Mouse (Mus musculus): ENCODE measurements around the gene Gadd45b.

DNA sequence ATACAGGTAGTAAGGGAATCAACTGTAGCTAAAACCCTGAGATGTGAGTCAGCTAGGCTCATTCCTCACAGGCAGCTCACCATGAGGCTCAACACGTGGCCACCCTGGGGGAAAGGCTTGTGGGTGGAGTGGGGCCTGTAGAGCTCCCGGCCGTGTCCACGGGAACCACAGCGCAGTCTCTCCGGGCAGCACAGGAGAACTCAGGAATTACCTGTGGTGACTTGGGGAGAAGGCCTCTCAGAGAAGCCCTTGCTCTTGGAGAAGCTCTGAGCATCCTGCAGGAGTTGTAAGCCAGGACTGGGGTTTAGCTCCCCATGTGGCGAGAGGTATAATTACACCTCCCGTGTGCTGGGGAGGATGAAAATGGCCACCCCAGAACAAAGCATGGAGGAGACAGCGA, 25.7 kb downstream of the Gadd45b start:
- TF ChIP-seq POLR2A (IDR thresholded peaks at IDR 0.05; ENCODE audit: borderline replicate concordance, insufficient read depth, low read length) (no peak), CTCF (IDR thresholded peaks at IDR 0.05; ENCODE audit: borderline replicate concordance, insufficient read depth, low read depth, low read length) (peak; percentile 88)

Data from cerebellum, adult 2 months (tissue).